Mouse (Mus musculus) kidney, postnatal 36 days (tissue): ENCODE data around the gene Lingo4.

Experiments used
- DNase-seq, 2 experiments: peaks; one replicate each; pipeline ENCODE4 v3.0.0; 2021 to 2022; ENCODE audit warnings: mixed read lengths in 2 of 2

Gene Lingo4

DNA sequence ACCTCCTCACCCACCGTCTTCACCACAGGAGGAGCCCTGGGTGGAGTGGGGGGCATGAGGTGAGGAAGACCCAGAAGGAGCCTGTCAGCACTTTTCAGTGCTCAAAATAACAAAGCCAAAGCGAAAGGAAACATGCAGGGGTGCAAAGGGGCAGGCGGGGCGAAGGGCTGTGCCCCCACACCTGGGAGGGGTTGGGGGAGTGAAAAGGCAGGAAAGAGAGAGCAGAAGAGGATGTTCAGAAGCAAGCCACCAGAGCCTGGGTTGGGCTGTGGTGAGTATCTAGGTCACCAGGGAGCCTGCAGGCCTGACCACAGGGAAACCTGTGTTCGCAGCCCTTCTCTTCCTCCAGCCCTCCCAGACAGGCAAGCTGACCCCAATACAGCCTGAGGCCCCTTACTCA is 10.3 kb upstream of the Lingo4 start:
- DNase-seq = no peak

DNA sequence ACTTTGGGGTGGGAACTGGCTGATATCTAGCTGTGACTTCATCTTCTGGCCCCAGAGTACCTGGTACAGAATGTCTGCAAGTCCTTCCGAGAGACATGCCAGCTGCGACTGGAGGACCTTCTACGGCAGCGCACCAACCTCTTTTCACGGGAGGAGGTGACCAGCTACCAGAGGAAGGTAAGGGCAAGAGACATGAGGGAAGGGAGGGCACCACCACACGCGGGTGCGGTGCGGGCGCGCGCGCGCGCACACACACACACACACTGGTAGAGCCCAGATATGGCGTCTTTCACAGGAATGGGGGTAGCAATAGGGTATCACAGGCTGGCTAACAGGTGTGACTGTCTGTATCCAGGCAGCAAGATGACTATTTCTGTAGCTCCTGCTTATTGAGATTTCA is 8.9 kb upstream of the Lingo4 start:
- DNase-seq = no peak

DNA sequence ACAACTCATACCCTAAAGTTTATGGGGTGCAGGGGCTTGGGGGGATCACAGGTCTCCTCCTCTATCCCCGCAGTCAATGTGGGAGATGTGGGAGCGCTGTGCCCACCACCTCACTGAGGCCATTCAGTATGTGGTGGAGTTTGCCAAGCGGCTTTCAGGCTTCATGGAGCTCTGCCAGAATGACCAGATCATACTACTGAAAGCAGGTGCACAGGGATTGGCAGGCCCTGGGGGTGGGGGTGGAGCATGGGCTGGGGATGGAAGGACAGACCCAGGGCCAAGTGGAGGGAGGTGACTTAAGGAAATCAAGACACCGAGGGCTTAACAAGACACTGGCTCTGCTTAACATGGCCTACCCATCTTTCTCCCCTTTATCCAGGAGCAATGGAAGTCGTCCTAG is 7.3 kb upstream of the Lingo4 start:
- no peak for DNase-seq

DNA sequence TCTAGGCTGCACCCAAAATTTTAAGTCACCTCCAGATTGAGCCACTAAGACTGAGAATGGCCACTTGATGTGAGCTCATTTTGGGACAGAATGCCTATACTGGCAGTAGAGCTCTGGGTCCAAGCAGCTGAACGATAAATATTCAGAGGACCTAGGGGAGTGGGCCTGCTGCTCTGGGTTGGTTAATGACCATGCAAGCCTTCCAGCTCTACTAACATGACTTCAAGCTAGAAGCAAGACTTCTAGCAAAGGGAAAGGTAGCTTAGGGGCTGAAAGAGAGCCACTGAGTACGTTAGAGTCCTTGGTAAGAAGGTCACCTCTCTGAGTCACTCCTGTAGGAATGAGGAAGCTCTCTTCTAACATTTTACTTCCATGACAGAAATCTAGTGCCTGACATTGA is 6.2 kb upstream of the Lingo4 start:
- no peak for DNase-seq

DNA sequence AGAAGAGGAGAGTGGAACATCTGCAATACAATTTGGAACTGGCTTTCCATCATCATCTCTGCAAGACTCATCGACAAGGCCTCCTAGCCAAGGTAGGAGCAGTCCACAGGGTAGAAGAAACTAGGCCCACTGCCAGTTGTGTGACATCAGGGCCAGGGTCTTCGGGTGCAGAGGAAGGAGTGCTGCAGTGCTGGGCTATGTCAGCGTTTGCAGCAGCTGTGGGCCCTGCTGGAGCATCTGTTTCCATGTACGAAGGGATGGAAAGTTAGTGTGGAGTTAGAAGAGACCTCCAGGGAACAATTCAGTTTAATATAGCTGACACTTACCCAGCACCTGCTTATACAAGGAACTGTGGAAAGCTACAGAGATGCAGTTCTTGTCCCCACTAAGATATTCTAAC is 5.3 kb upstream of the Lingo4 start:
- no peak for DNase-seq

DNA sequence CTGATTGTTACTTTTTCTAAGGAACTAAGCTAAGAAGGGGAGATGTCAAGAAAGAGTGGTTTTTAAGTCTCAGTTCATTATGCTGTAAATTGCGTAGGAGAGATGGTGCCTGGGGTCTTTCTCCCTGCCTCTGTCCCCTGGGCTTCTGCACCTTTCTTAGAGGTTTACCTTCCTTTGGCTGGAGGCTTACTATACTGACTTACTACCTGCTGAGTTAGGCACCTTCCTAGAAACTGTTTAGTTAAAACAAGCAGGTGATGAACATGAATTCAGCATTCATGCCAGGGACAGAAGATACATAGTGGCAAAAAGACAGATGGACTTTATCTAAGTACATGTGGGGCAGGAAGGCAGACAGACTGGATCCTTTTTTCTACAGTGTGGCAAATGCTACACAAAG is 2.0 kb upstream of the Lingo4 start:
- DNase-seq = no peak

DNA sequence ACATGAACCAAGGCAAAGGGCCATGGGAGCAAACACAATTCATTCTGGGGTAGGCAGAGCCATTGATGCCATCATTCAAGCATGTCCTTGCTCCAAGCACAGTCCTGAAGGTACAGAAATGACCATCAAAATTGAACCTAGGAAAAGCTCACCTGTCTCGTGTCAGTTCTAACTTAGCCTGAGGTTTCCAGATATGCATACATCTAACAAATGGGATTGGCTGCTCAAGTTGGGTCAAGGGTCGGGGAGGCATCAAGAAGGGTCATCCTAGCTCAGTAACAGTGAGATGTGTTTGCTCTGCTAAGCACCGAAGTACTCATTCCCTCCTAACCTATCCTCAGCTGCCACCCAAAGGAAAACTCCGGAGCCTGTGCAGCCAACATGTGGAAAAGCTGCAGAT is 1.5 kb upstream of the Lingo4 start:
- no peak for DNase-seq

DNA sequence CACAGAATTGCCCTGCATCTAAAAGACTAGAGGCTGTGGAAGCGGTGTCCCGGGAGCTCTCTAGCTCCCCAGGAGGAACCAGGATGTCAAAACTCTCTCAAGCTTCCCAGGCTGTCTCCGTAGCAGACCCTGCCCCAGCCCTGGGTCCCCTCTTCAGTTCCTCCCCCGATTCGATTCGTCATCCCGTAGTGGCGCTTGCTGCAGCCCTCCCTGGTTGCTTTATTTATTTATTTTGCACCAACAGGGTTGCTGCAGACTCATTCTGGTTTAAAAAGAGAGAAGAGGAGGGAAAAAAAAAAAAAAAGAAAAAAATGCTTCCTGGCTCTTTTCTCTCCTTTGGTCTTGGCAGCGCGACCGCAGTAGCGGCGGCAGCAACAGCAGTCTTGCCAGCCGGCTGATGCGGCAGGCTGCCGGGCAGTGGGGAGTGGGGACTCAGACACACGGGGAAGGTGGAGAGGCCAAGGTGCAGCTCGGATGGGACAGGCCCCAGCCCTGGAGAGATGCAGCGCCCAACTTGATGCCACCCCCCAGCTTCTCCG is 695 bp downstream of the Lingo4 start:
- DNase-seq = peak in 1 of 2 experiments; percentile 59

DNA sequence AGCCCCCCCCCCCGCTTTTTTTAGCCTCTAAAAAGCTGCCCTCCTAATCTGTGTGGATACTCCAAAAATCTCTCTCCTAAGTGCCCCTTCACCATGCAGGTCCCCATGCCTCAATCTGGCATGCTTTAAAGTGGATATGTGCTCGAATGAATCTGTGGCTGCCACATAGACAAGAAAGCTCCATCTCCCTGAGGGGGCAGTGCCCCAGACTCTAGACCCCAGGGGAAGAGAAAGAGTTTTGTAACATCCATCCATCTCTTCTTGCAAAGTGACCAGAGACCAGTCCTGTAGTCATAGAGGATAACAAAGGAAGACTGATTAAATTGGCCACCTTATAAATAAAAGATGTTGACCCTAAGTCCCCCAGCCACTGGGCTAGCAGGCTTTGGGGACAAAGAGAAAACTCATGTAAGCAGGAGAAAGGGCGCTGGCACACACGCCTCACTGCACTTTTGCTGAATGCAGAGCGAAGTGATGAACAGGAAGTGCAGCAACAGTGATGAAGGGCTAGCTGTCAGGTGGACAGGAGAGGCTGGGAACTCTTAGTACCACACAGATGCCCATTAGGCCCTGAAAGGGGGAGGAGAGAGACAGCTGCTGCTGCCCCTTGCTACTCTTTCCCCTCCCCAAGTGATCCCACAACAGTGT is 1.5 kb downstream of the Lingo4 start:
- DNase-seq = no peak

DNA sequence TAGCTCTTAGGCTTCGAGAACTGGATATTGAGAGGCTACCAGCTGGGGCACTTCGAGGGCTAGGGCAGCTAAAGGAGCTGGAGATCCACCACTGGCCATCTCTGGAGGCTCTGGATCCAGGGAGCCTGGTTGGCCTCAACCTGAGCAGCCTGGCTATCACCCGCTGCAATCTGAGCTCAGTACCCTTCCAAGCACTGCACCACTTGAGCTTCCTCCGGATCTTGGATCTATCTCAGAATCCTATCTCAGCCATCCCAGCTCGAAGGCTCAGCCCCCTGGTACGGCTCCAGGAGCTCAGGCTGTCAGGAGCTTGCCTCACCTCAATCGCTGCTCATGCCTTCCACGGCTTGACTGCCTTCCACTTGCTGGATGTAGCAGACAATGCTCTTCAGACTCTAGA is 4.1 kb downstream of the Lingo4 start:
- no peak for DNase-seq

DNA sequence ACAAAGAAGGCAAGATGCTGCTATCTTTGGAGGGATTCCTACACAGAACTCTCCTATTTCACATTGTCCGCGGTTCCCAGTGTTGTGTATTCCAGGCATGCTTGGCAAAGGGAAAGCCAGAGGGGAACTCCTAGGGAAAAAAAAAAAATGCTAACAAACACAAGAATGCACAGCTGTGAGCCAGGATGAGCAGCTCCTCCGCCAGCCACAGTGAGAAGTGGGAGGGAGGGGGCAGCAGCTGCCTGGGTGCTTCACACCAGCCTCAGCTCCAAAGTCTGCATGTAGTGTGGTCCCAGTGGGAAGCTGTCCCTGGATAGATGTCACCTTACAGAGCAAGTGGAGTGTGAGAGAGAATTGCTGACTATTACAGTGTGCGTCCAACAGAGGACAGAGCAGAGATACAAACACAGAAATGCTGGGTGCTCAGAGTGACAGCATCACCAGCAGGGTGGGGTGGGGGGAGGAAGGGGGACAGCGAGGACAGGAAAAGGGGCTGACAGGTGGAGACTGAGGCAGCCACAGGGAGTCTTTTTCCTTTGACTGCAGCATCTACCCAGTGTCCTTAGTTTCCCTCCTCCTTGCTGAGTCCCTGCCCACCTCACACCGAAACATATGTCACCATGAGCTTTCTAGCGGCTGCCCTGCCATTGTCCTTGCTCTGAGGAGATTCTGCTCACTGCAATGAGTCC is 6.2 kb downstream of the Lingo4 start:
- no peak for DNase-seq

DNA sequence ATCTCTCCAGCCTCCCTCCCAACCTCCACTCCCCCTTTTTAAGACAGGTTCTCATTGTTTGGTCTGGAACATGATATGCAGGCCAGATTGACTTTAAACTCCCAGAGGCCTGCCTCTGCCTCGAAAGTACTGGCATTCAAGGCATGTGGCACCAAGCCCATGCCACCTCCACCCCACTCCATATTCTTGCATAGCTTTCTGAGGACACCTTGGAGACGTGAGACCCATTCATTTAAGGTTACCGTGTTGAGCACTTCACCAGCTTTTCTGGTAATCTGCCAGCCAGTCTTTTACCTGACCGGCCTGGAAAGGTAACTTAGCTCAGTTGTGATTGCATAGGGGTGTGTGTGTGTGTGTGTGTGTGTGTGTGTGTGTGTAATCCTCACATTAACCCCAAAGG is 7.2 kb downstream of the Lingo4 start:
- peak in 1 of 2 experiments; percentile 27 for DNase-seq

DNA sequence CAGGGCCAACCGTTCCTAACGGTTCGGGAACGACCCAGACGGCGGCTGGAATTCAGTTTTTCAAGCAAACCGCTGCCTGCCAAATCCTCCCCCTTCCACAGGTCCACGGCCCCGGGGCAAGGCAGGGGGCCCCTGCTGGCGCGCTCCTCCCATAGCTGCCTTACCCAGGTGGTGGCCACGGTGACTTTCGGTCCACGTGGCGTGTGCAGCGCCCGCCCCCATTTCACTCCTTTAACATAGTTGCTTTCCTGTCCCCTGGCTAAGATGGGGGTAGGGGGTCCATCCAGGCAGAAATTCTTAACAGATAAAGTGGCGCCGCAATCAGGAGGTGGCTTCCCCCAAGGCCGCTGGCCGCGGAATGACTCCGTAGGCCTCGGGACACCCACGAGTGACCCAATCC is 14.2 kb downstream of the Lingo4 start:
- DNase-seq = peak in 1 of 2 experiments; percentile 39

DNA sequence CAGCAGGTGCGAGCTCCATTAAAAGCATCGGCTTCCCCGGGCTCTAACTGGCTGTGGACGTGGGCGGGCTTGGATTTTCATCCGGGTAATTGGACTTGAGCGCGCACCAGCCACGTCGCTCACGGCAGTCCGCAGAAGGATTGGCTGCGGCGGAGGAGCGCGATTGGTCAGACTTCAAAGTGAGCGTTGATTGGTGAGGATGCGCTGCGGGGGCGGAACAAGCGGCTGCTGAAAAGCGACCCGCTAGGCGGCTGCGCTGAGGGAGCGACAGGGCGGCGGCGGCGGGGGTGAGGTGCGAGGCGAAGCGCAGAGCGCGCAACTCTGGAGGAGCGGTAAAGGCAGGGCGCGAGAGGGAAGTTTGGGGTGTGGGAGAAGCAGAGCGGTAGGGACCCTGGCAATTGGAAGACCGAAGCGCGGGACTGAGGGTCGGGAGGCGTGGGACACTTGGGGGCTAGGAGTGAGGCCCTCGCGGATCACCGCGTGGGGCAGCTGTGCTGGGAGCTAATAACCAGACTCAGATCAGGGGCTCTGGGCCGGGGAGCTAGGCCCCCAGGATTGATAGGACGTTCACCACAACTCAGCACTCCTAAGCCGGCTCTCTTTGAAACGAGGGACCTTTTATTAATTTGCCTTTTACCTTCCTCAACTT is 14.8 kb downstream of the Lingo4 start, which contains the start of gene Tdrkh:
TSS of gene Tdrkh (plus strand) at position 243 of the 649 bp plus-strand sequence.
- peak; percentile 94 to 97 for DNase-seq

DNA sequence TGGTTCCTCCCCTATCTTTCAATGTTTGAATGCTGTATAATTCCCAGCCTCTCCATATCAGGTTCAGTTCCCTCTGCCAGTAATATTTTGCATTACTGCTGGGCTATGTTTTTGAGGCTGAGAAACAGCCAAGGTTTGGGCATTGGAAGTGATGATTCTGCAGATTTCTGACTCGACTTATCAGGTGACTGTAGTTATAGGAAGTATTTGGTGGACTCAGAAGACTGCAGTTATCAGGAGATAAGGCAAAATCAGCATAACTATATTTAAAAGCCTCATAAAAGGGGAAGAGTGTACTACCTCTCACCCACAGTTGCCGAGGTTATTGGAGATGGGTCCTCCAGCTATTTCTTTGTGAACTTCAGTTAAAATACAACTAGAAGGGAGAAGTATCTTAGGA is 32.7 kb downstream of the Lingo4 start:
- DNase-seq = no peak

DNA sequence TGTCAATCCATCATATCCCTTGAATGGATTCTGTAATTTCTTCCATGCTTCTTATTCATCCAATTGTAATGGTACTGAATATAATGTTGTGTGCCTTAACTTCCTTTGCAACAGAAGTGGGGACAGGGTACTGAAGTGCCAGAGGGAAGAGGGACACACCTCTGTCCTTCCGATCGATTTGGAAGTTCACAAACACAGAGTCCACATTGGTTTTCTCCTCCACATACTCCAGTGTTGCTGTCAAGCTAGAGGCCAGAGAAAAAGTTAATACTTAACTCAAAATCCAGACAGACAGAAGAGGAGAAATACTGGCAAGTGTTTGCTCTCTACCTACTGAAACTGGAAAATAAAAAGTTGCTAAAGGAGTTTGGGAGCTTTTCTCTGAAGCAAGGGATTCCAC is 36.0 kb downstream of the Lingo4 start:
- peak in 1 of 2 experiments; percentile 20 for DNase-seq

DNA sequence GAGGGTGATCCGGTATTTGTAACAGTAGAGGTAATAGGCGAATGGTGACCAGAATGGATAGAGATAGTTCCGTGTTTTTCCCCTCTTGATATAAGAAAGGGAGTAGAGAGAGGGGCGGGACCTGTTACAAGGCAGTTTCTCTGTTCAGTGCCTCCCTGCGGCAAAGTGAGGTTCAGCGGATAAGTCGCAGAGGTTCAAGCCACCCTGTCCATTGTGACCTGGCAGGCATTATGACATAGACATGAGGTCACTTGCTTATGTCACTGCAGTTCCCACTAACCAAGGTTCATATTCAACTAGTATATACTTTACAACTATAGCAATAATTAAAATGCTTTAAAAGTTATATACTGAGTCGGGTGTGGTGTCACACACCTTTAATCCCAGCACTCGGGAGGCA is 38.1 kb downstream of the Lingo4 start:
- DNase-seq = no peak

DNA sequence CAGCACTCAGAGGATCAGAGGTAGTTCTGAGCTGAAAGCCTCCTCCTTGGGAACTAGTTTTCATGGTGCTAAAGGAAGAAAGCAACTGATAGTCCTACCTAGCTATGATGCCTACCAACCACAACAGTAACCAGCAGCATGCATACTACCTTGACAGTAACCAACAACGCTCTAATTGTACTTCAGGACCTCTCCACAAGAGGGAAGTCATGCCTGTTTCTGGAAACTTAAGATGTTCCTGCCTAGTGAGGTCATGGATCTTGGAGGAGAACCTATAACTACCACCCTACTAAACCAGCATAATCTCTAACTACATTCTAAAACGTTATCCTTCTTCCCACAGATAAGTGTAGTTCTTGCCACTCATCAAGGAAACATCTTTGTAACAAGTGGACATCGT is 42.9 kb downstream of the Lingo4 start:
- DNase-seq = peak; percentile 16 to 42

DNA sequence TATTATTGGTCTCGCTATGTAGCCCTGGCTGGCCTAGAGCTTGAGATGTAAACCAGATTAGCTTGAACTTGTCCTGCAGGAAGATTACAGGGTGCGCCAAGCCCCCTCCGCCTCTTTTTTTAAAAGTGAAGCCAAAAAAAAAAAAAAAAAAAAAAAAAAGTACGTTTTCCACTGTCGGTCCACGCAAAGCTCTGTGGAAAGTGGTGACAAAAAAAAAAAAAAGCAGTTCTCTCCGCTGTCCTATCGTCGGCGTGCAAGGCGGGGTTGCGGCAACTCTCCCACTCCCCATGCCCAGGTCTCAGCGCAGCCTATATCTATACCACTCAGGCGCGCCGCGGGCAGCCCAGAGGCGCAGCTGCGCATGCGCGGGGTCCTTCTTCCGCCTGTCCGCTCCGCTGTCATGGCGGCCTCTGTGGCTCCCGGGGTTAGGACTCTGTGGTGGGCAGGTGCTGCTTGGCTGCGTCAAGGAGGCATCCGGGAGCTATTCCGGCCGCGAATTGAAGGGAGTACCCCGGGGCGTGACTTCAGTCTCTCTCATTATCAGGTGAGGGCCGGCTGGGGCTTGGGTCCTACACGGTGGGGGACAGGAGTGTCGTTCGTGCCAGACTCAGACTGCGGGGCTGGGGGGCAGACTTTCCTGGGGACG is 44.8 kb downstream of the Lingo4 start, which contains the start of gene Mrpl9:
TSS of gene Mrpl9 (plus strand) at position 368 of the 646 bp plus-strand sequence.
- peak; percentile 95 to 97 for DNase-seq

DNA sequence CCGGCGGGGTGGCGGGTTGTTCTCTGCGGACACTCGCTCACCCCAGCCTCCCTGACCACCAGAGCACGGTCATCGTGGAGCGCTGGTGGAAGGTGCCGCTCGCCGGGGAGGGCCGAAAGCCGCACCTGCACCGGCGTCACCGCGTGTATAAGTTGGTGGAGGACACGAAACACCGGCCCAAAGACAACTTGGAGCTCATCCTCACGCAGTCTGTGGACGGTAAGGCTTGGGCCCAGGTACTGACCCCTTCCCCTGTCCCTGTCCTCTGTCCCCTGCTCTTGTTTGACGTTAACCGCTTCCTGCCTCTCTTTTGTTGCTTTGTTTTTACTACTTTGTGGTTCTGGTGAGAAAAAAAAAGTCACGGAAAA is 45.3 kb downstream of the Lingo4 start, which contains the start of gene Oaz3:
TSS of gene Oaz3 (minus strand) at position 319 of the 368 bp plus-strand sequence.
- DNase-seq = no peak

DNA sequence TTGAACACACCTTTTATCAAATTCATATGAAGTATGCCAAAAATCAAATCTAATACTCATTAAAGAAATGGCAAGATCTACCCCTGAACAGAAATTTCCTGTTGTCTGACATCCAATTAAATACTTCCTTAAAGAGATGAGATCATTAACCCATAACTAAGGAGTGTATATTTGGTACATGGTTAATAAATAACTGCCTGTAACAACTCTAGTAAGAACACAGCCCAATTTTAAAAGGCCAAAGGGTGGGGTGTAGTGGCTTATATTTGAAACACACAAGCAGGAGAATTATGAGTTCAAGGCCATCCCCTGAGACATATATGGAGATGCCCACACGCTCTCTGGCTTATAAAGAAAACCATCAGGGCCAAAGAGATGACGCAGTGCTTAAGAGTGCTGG is 51.1 kb downstream of the Lingo4 start:
- DNase-seq = no peak
